Mouse (Mus musculus) urinary bladder, postnatal 10 days (tissue): ENCODE measurements around the gene Nup35.

Source experiments
- DNase-seq: peaks from one replicate; pipeline ENCODE4 v3.0.0; 2022; ENCODE audit warnings: low spot score

Nup35 gene

GRCm38 (mm10) chr2:80616854-80617737 lies at the start of gene Nup35, which contains the start of gene Dusp19:
Gene Nup35, plus strand, starts transcription at chr2:80617236.
Gene Dusp19, plus strand, starts transcription at chr2:80617045.
- peak; percentile 58 for DNase-seq

GRCm38 (mm10) chr2:80567411-80567810 lies 49.6 kb upstream of the Nup35 start:
- DNase-seq, result no peak

GRCm38 (mm10) chr2:80570656-80571055 lies 46.4 kb upstream of the Nup35 start:
- DNase-seq, result no peak

GRCm38 (mm10) chr2:80577286-80577685 lies 39.8 kb upstream of the Nup35 start:
- no peak for DNase-seq

GRCm38 (mm10) chr2:80579253-80579891 lies 37.7 kb upstream of the Nup35 start:
- no peak for DNase-seq

GRCm38 (mm10) chr2:80580311-80580961 lies 36.6 kb upstream of the Nup35 start:
- no peak for DNase-seq

GRCm38 (mm10) chr2:80581043-80581711 lies 35.9 kb upstream of the Nup35 start, which contains the start of gene Nckap1:
Gene Nckap1, minus strand, starts transcription at chr2:80581380.
- DNase-seq, result peak; percentile 65

- no peak for DNase-seq
Measured at GRCm38 (mm10) chr2:80582356-80582755, 34.7 kb upstream of the Nup35 start.

- no peak for DNase-seq
Measured at GRCm38 (mm10) chr2:80594215-80594918, 22.7 kb upstream of the Nup35 start.

- DNase-seq, result no peak
Measured at GRCm38 (mm10) chr2:80596960-80597359, 20.1 kb upstream of the Nup35 start.

GRCm38 (mm10) chr2:80599850-80600249 lies 17.2 kb upstream of the Nup35 start:
- DNase-seq, result no peak

- no peak for DNase-seq
Measured at GRCm38 (mm10) chr2:80600611-80601010, 16.4 kb upstream of the Nup35 start.

- DNase-seq, result no peak
Measured at GRCm38 (mm10) chr2:80602756-80603155, 14.3 kb upstream of the Nup35 start.

GRCm38 (mm10) chr2:80603771-80604426 lies 13.1 kb upstream of the Nup35 start:
- DNase-seq, result no peak

GRCm38 (mm10) chr2:80612286-80612685 lies 4.8 kb upstream of the Nup35 start:
- no peak for DNase-seq

- no peak for DNase-seq
Measured at GRCm38 (mm10) chr2:80612796-80613195, 4.2 kb upstream of the Nup35 start.

- DNase-seq, result no peak
Measured at GRCm38 (mm10) chr2:80618991-80619390, 2.0 kb downstream of the Nup35 start.

- DNase-seq, result no peak
Measured at GRCm38 (mm10) chr2:80621921-80622320, 4.9 kb downstream of the Nup35 start.

- no peak for DNase-seq
Measured at GRCm38 (mm10) chr2:80624523-80624922, 7.5 kb downstream of the Nup35 start.

GRCm38 (mm10) chr2:80632336-80633026 lies 15.4 kb downstream of the Nup35 start:
- no peak for DNase-seq
